Mouse (Mus musculus): ENCODE measurements around the gene Jak1.

The Jak1 gene

GRCm38 (mm10) chr4:101144790-101145189 lies 120.3 kb downstream of the Jak1 start:
- no peak for DNase-seq (ENCODE audit: low spot score)

GRCm38 (mm10) chr4:101144361-101144760 lies 120.7 kb downstream of the Jak1 start:
- no peak for DNase-seq (ENCODE audit: low spot score)

DNA sequence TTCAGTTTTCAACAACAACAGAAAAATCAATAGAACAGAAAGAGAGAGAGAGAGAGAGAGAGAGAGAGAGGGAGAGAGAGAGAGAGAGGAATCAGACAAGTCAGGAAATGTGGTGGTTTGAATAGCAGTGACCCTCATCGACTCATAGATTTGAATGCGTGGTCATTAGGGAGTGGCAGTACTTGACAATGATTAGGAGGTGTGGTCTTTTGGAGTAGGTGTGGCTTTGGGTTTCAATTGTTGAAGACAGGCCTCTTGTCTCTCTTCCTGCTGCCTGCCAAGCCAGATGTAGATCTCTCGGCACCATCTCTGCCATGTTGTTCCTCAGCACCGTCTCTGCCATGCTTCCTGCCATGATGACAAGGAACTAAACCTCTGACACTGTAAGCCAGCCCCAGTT lies 121.2 kb downstream of the Jak1 start:
- DNase-seq (ENCODE audit: low spot score), result no peak

GRCm38 (mm10) chr4:101141768-101142167 lies 123.3 kb downstream of the Jak1 start:
- no peak for DNase-seq (ENCODE audit: low spot score)

- DNase-seq (ENCODE audit: low spot score), result no peak
Observed at GRCm38 (mm10) chr4:101137975-101138374, 127.1 kb downstream of the Jak1 start.

DNA sequence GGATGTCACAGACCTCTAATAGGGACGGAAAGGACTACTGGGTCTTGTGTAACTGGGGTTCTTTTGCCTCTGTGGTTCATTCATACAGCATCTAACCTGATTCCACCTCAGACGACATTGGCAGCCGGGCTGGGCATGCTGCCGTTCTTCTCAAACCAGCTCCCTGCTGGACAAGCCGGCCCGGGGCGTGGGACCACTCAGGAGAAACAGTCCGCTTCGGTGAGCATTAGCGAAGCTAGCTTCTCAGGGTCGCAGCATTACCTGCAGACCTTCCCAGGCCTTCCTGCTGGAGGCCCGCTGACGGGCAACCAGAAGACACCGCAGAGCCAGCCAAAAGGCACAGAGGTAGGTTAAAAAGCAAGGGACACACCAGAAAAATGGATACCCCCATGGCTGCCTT lies 129.2 kb downstream of the Jak1 start:
- no peak for DNase-seq (ENCODE audit: low spot score)

GRCm38 (mm10) chr4:101135013-101135412 lies 130.1 kb downstream of the Jak1 start:
- no peak for DNase-seq (ENCODE audit: low spot score)

DNA sequence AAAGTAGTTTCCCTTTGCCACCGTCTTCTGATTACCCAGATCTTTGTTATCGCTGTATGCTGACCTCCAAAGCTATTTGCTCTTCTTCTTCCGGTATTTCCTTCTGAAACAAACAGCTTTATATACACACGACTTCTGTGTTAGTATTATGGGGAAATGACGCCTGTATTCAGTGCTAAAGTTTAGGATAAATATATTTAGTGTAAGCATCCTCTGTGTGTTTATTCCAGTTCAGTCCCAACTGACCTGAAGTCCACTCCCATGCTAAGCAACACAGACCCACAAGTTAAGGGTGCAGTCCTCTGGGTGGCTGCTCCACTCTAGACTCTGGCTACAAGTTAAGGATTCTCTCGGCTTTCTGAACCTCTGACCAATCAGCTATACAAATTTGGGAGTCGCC lies 144.1 kb downstream of the Jak1 start:
- DNase-seq (ENCODE audit: low spot score), result no peak

DNA sequence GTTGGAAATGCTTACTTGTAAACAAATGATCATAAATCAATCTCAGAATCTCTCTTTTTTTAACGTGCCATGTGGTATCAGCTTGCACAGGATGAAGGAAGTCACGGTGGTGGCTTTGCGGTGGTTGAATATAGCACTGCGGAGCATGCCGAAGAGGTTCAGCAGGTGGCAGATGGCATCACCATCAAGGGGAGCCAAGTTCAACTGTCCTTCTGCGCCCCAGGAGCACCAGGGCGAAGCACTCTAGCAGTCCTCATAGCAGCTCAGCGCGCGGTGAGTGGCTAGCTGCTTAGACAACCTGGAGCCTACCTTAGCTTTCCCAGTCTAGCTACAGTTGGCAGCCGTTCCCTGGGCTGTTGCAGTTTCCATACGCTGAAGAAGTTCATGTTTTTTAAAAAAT lies 158.0 kb downstream of the Jak1 start:
- DNase-seq (ENCODE audit: low spot score), result no peak
